Mouse (Mus musculus): ENCODE measurements around the gene Tmem59l. TPM values are rescaled to one million over a fixed set of nuclear protein-coding genes. Genes with fewer than 3 reads are reported as not detected.

Gene Tmem59l
- polyA plus RNA-seq, 1 experiment from 2014 or later, result 9.6 TPM

GRCm38 (mm10) chr8:70447639-70448420 lies 39.3 kb downstream of the Tmem59l start:
- ATAC-seq (ENCODE audit: insufficient number of reproducible peaks, low FRiP score, low TSS enrichment, low read depth), result peak; percentile 49; the same call in 1 of the 2 replicates
- Histone ChIP-seq H3K9ac (0 out of 2 replicates have a peak overlapping the region, but pooled peaks have one; percentile 2), H3K9me3 (no peaks in the 10 kb centered on the region), H3K4me2 (peak overlapping the region; percentile 25), H3K27me3 (no peaks in the 10 kb centered on the region), H3K4me1 (peaks cover 54% of the 10 kb centered on the region), H3K27ac (peak overlapping the region; percentile 85), H3K4me3 (no peak overlapping the region), H3K36me3 (peaks cover 30% of the 10 kb centered on the region)
- WGBS, result 36% methylated on average over 19 of the region's 19 CpGs

- H3K4me1 ChIP-seq, result peaks cover 40% of the 10 kb centered on the region
- no peaks in the 10 kb centered on the region for H3K27me3 ChIP-seq
- H3K4me2 ChIP-seq, result no peak overlapping the region
- H3K36me3 ChIP-seq, result peaks cover 12% of the 10 kb centered on the region
- ATAC-seq (ENCODE audit: insufficient number of reproducible peaks, low FRiP score, low TSS enrichment, low read depth), result no peak
- H3K27ac ChIP-seq, result no peak overlapping the region
- no peak overlapping the region for H3K9ac ChIP-seq
- H3K4me3 ChIP-seq, result no peak overlapping the region
- 66% methylated on average over 1 of the region's 1 CpGs for WGBS
- no peaks in the 10 kb centered on the region for H3K9me3 ChIP-seq
These were observed 41.2 kb downstream of the Tmem59l start for GRCm38 (mm10) chr8:70445988-70446387.

GRCm38 (mm10) chr8:70443326-70443725 lies 43.8 kb downstream of the Tmem59l start:
- Histone ChIP-seq H3K4me3 (no peak overlapping the region), H3K4me1 (peaks cover 32% of the 10 kb centered on the region), H3K9me3 (no peaks in the 10 kb centered on the region), H3K9ac (no peak overlapping the region), H3K27ac (no peak overlapping the region), H3K36me3 (no peaks in the 10 kb centered on the region), H3K4me2 (no peak overlapping the region), H3K27me3 (no peaks in the 10 kb centered on the region)
- 80% methylated on average over 4 of the region's 4 CpGs for WGBS
- no peak for ATAC-seq (ENCODE audit: insufficient number of reproducible peaks, low FRiP score, low TSS enrichment, low read depth)

GRCm38 (mm10) chr8:70441565-70441964 lies 45.6 kb downstream of the Tmem59l start:
- no peak overlapping the region for H3K9ac ChIP-seq
- no peak overlapping the region for H3K4me3 ChIP-seq
- ATAC-seq (ENCODE audit: insufficient number of reproducible peaks, low FRiP score, low TSS enrichment, low read depth), result no peak
- H3K27me3 ChIP-seq, result no peaks in the 10 kb centered on the region
- no peaks in the 10 kb centered on the region for H3K9me3 ChIP-seq
- 72% methylated on average over 3 of the region's 3 CpGs for WGBS
- H3K36me3 ChIP-seq, result no peaks in the 10 kb centered on the region
- peaks cover 24% of the 10 kb centered on the region for H3K4me1 ChIP-seq
- no peak overlapping the region for H3K4me2 ChIP-seq
- no peak overlapping the region for H3K27ac ChIP-seq

- no peaks in the 10 kb centered on the region for H3K9me3 ChIP-seq
- H3K27me3 ChIP-seq, result no peaks in the 10 kb centered on the region
- ATAC-seq (ENCODE audit: insufficient number of reproducible peaks, low FRiP score, low TSS enrichment, low read depth), result no peak
- peak overlapping the region; percentile 87 for H3K4me2 ChIP-seq
- peaks cover 21% of the 10 kb centered on the region for H3K4me1 ChIP-seq
- 54% methylated on average over 3 of the region's 3 CpGs for WGBS
- peak overlapping the region; percentile 58 for H3K4me3 ChIP-seq
- H3K36me3 ChIP-seq, result peaks cover 4% of the 10 kb centered on the region; the same call in 1 of the 2 replicates
- no peak overlapping the region for H3K9ac ChIP-seq
- H3K27ac ChIP-seq, result no peak overlapping the region
These were observed 46.9 kb downstream of the Tmem59l start for GRCm38 (mm10) chr8:70440246-70440645.

GRCm38 (mm10) chr8:70439848-70440179 lies 47.3 kb downstream of the Tmem59l start:
- peak overlapping the region; percentile 87 for H3K4me2 ChIP-seq
- H3K4me1 ChIP-seq, result peaks cover 18% of the 10 kb centered on the region
- ATAC-seq (ENCODE audit: insufficient number of reproducible peaks, low FRiP score, low TSS enrichment, low read depth), result no peak
- H3K4me3 ChIP-seq, result peak overlapping the region; percentile 58
- peaks cover 4% of the 10 kb centered on the region; the same call in 1 of the 2 replicates for H3K36me3 ChIP-seq
- peak overlapping the region; percentile 78 for H3K27ac ChIP-seq
- peak overlapping the region; percentile 51; the same call in 1 of the 2 replicates for H3K9ac ChIP-seq
- H3K9me3 ChIP-seq, result no peaks in the 10 kb centered on the region
- H3K27me3 ChIP-seq, result no peaks in the 10 kb centered on the region
- 2% methylated on average over 7 of the region's 7 CpGs for WGBS

- no peaks in the 10 kb centered on the region for H3K9me3 ChIP-seq
- peak within 1 kb of the TSS; percentile 78 for H3K27ac ChIP-seq
- H3K4me2 ChIP-seq, result peak within 1 kb of the TSS; percentile 87
- ATAC-seq (ENCODE audit: insufficient number of reproducible peaks, low FRiP score, low TSS enrichment, low read depth), result peak; percentile 96
- H3K4me3 ChIP-seq, result peak within 1 kb of the TSS; percentile 58
- H3K9ac ChIP-seq, result peak within 1 kb of the TSS; percentile 64
- peaks cover 4% of the 10 kb centered on the region; the same call in 1 of the 2 replicates for H3K36me3 ChIP-seq
- no peaks in the 10 kb centered on the region for H3K27me3 ChIP-seq
- peaks cover 17% of the 10 kb centered on the region for H3K4me1 ChIP-seq
- WGBS, result under 1% methylated on average over 59 of the region's 70 CpGs
These were observed 47.9 kb downstream of the Tmem59l start, which contains the start of gene Crtc1 for GRCm38 (mm10) chr8:70439055-70439847. Gene Crtc1, minus strand, starts transcription at chr8:70439579.

- Histone ChIP-seq H3K4me2 (peak overlapping the region; percentile 87), H3K27ac (no peak overlapping the region), H3K9me3 (no peaks in the 10 kb centered on the region), H3K9ac (0 out of 2 replicates have a peak overlapping the region, but pooled peaks have one; percentile 17), H3K4me3 (peak overlapping the region; percentile 58), H3K36me3 (peaks cover 4% of the 10 kb centered on the region; the same call in 1 of the 2 replicates), H3K4me1 (peaks cover 17% of the 10 kb centered on the region), H3K27me3 (no peaks in the 10 kb centered on the region)
- WGBS, result 89% methylated on average over 2 of the region's 2 CpGs
- no peak for ATAC-seq (ENCODE audit: insufficient number of reproducible peaks, low FRiP score, low TSS enrichment, low read depth)
These were observed 48.7 kb downstream of the Tmem59l start for GRCm38 (mm10) chr8:70438423-70438822.

GRCm38 (mm10) chr8:70435156-70435555 lies 52.0 kb downstream of the Tmem59l start:
- no peak overlapping the region for H3K4me2 ChIP-seq
- H3K9me3 ChIP-seq, result no peaks in the 10 kb centered on the region
- peaks cover 4% of the 10 kb centered on the region; the same call in 1 of the 2 replicates for H3K36me3 ChIP-seq
- no peak overlapping the region for H3K27ac ChIP-seq
- no peaks in the 10 kb centered on the region for H3K27me3 ChIP-seq
- 90% methylated on average over 5 of the region's 5 CpGs for WGBS
- no peak for ATAC-seq (ENCODE audit: insufficient number of reproducible peaks, low FRiP score, low TSS enrichment, low read depth)
- no peak overlapping the region for H3K9ac ChIP-seq
- no peak overlapping the region for H3K4me3 ChIP-seq
- H3K4me1 ChIP-seq, result peaks cover 16% of the 10 kb centered on the region

Other genes with a start within 250 kb of the Tmem59l start
- 36.0 and 40.7 TPM in 2 replicates for gene Homer3, start 204.5 kb downstream of the Tmem59l start, polyA plus RNA-seq (2015; fragmentation: Nextera tagmentation; extraction: Ambion mirVana)
- gene Ddx49, start 184.9 kb downstream of the Tmem59l start, polyA plus RNA-seq (2015; fragmentation: Nextera tagmentation; extraction: Ambion mirVana), result 52.7 and 53.1 TPM in 2 replicates
- 397 and 441 TPM in 2 replicates for gene Cope, start 184.8 kb downstream of the Tmem59l start, polyA plus RNA-seq (2015; fragmentation: Nextera tagmentation; extraction: Ambion mirVana)
- gene Cers1, start 171.6 kb downstream of the Tmem59l start, polyA plus RNA-seq (2015; fragmentation: Nextera tagmentation; extraction: Ambion mirVana), result 8.8 and 9.6 TPM in 2 replicates
- 2.9 and 4.1 TPM in 2 replicates for gene Gdf1, start 157.5 kb downstream of the Tmem59l start, polyA plus RNA-seq (2015; fragmentation: Nextera tagmentation; extraction: Ambion mirVana)
- 13.8 and 16.7 TPM in 2 replicates for gene Upf1, start 134.1 kb downstream of the Tmem59l start, polyA plus RNA-seq (2015; fragmentation: Nextera tagmentation; extraction: Ambion mirVana)
- gene Comp, start 113.8 kb downstream of the Tmem59l start, polyA plus RNA-seq (2015; fragmentation: Nextera tagmentation; extraction: Ambion mirVana), result 101 and 104 TPM in 2 replicates
- 22.2 and 22.4 TPM in 2 replicates for gene Crtc1, start 47.8 kb downstream of the Tmem59l start, polyA plus RNA-seq (2015; fragmentation: Nextera tagmentation; extraction: Ambion mirVana)
- gene Klhl26, start 10.4 kb downstream of the Tmem59l start, polyA plus RNA-seq (2015; fragmentation: Nextera tagmentation; extraction: Ambion mirVana), result 27.9 and 28.2 TPM in 2 replicates
- gene Crlf1, start 5.8 kb upstream of the Tmem59l start, polyA plus RNA-seq (2015; fragmentation: Nextera tagmentation; extraction: Ambion mirVana), result 91.2 and 97.7 TPM in 2 replicates
- gene Rex1bd, start 19.4 kb upstream of the Tmem59l start, polyA plus RNA-seq (2015; fragmentation: Nextera tagmentation; extraction: Ambion mirVana), result 136 and 149 TPM in 2 replicates
- 859 and 940 TPM in 2 replicates for gene Uba52, start 23.4 kb upstream of the Tmem59l start, polyA plus RNA-seq (2015; fragmentation: Nextera tagmentation; extraction: Ambion mirVana)
- gene Fkbp8, start 40.4 kb upstream of the Tmem59l start, polyA plus RNA-seq (2015; fragmentation: Nextera tagmentation; extraction: Ambion mirVana), result 274 and 278 TPM in 2 replicates
- gene Kxd1, start 40.6 kb upstream of the Tmem59l start, polyA plus RNA-seq (2015; fragmentation: Nextera tagmentation; extraction: Ambion mirVana), result 53.8 and 55.1 TPM in 2 replicates
- gene Ell, start 52.1 kb upstream of the Tmem59l start, polyA plus RNA-seq (2015; fragmentation: Nextera tagmentation; extraction: Ambion mirVana), result 20.4 and 21.1 TPM in 2 replicates
- 111 and 123 TPM in 2 replicates for gene Isyna1, start 107.0 kb upstream of the Tmem59l start, polyA plus RNA-seq (2015; fragmentation: Nextera tagmentation; extraction: Ambion mirVana)
- 119 and 120 TPM in 2 replicates for gene Ssbp4, start 121.5 kb upstream of the Tmem59l start, polyA plus RNA-seq (2015; fragmentation: Nextera tagmentation; extraction: Ambion mirVana)
- gene Lrrc25, start 128.8 kb upstream of the Tmem59l start, polyA plus RNA-seq (2015; fragmentation: Nextera tagmentation; extraction: Ambion mirVana), result 3.2 and 3.3 TPM in 2 replicates
- 0.16 and 0.24 TPM in 2 replicates for gene Gdf15, start 145.1 kb upstream of the Tmem59l start, polyA plus RNA-seq (2015; fragmentation: Nextera tagmentation; extraction: Ambion mirVana)
- gene Pgpep1, start 173.0 kb upstream of the Tmem59l start, polyA plus RNA-seq (2015; fragmentation: Nextera tagmentation; extraction: Ambion mirVana), result 57.5 and 60.7 TPM in 2 replicates
- gene Lsm4, start 185.9 kb upstream of the Tmem59l start, polyA plus RNA-seq (2015; fragmentation: Nextera tagmentation; extraction: Ambion mirVana), result 199 and 201 TPM in 2 replicates
- 69.8 and 81.5 TPM in 2 replicates for gene Jund, start 211.6 kb upstream of the Tmem59l start, polyA plus RNA-seq (2015; fragmentation: Nextera tagmentation; extraction: Ambion mirVana)
- gene Iqcn, start 216.1 kb upstream of the Tmem59l start, polyA plus RNA-seq (2015; fragmentation: Nextera tagmentation; extraction: Ambion mirVana), result 0.04 TPM in 2 replicates
- not detected in 2 replicates for gene Gm3336, start 231.2 kb upstream of the Tmem59l start, polyA plus RNA-seq (2015; fragmentation: Nextera tagmentation; extraction: Ambion mirVana)
- 0.05 and 0.16 TPM in 2 replicates for gene Pde4c, start 236.4 kb upstream of the Tmem59l start, polyA plus RNA-seq (2015; fragmentation: Nextera tagmentation; extraction: Ambion mirVana)